ENCODE assay signal across 8 mouse cellular contexts in genomic region chr11:64968507-64968906, GRCm38 (mm10). TPM values are rescaled to one million over a fixed set of nuclear protein-coding genes. Genes with fewer than 3 reads are reported as not detected.
A peak's percentile ranks its signal among the peaks of the same experiment; 100 is the strongest.
DNase-seq lines count a peak whose midpoint lies in the region; ATAC-seq and TF ChIP-seq lines count a peak whose summit lies in the region.

No protein-coding gene starts in this region.

- H3K4me2 ChIP-seq in forebrain, embryonic 11.5 days (ENCODE audit: low read depth, low read length, severe bottlenecking) = no peak overlapping the region
- no peak overlapping the region for H3K4me2 ChIP-seq in heart, postnatal 0 days (ENCODE audit: low read depth, low read length)
- H3K4me2 ChIP-seq in liver, embryonic 12.5 days = no peak overlapping the region
- no peak overlapping the region for H3K4me2 ChIP-seq in neural tube, embryonic 12.5 days (replicated peaks)

- no peaks in the 10 kb centered on the region for H3K27me3 ChIP-seq in forebrain, embryonic 11.5 days (ENCODE audit: control insufficient read depth, insufficient read depth, low read length)
- 0 out of 2 replicates have a peak, but pooled peaks cover 3% of the 10 kb centered on the region for H3K27me3 ChIP-seq in heart, postnatal 0 days (ENCODE audit: control insufficient read depth, insufficient read depth, low read length)
- H3K27me3 ChIP-seq in liver, embryonic 12.5 days (replicated peaks) = peaks cover 37% of the 10 kb centered on the region
- no peaks in the 10 kb centered on the region for H3K27me3 ChIP-seq in neural tube, embryonic 12.5 days (replicated peaks)

- H3K27ac ChIP-seq in ES-E14 (ENCODE audit: insufficient read depth, low read depth, low read length, poor library complexity, severe bottlenecking) = no peak overlapping the region
- no peak overlapping the region for H3K27ac ChIP-seq in forebrain, embryonic 11.5 days (ENCODE audit: low read depth, low read length)
- H3K27ac ChIP-seq in heart, postnatal 0 days (ENCODE audit: low read depth) = no peak overlapping the region
- H3K27ac ChIP-seq in liver, embryonic 12.5 days = no peak overlapping the region
- H3K27ac ChIP-seq in neural tube, embryonic 12.5 days = no peak overlapping the region

- TF ChIP-seq EP300 in heart, postnatal 0 days (IDR thresholded peaks at IDR 0.05; ENCODE audit: low read depth) = no peak

- WGBS in forebrain, embryonic 11.5 days = 12% methylated on average over 3 of the region's 3 CpGs
- WGBS in heart, postnatal 0 days = 3% methylated on average over 3 of the region's 3 CpGs
- 8% methylated on average over 3 of the region's 3 CpGs for WGBS in liver, embryonic 12.5 days (ENCODE audit: insufficient replicate concordance)
- 8% methylated on average over 3 of the region's 3 CpGs for WGBS in neural tube, embryonic 12.5 days

- H3K4me3 ChIP-seq in ES-E14 (ENCODE audit: insufficient read depth in 1 of 2, low read depth in 1 of 2, low read length in 2 of 2, poor library complexity in 1 of 2, severe bottlenecking in 1 of 2) = no peak overlapping the region
- H3K4me3 ChIP-seq in forebrain, embryonic 11.5 days (ENCODE audit: low read depth, low read length) = no peak overlapping the region
- no peak overlapping the region for H3K4me3 ChIP-seq in heart, postnatal 0 days (ENCODE audit: low read depth, low read length)
- H3K4me3 ChIP-seq in liver, embryonic 12.5 days = no peak overlapping the region
- no peak overlapping the region for H3K4me3 ChIP-seq in neural tube, embryonic 12.5 days

- no peak overlapping the region for H3K9ac ChIP-seq in ES-E14 (ENCODE audit: insufficient read depth, low read depth, low read length, poor library complexity, severe bottlenecking)
- no peak overlapping the region for H3K9ac ChIP-seq in forebrain, embryonic 11.5 days (ENCODE audit: low read length)
- H3K9ac ChIP-seq in heart, postnatal 0 days (replicated peaks; ENCODE audit: low read depth, low read length) = no peak overlapping the region
- no peak overlapping the region for H3K9ac ChIP-seq in liver, embryonic 12.5 days
- no peak overlapping the region for H3K9ac ChIP-seq in neural tube, embryonic 12.5 days

- DNase-seq in ES-E14 (ENCODE audit: low read depth, low spot score) = peak; percentile 58
- DNase-seq in brain, embryonic 18.5 days (ENCODE audit: low read depth, low spot score) = peak; percentile 50
- peak; percentile 84 for DNase-seq in forebrain, embryonic 11.5 days (ENCODE audit: low spot score)
- peak; percentile 76 for DNase-seq in heart, postnatal 0 days (ENCODE audit: low spot score)
- DNase-seq in kidney, postnatal 25 days = peak; percentile 58 to 71
- DNase-seq in thymus, postnatal 36 days = peak; percentile 6 to 19

- no peaks in the 10 kb centered on the region for H3K4me1 ChIP-seq in ES-E14 (ENCODE audit: control insufficient read depth in 2 of 2, insufficient read depth in 2 of 2, low read length in 2 of 2, poor library complexity in 1 of 2)
- H3K4me1 ChIP-seq in forebrain, embryonic 11.5 days (replicated peaks; ENCODE audit: control insufficient read depth, insufficient read depth, low read length) = no peaks in the 10 kb centered on the region; the same call in 1 of the 2 replicates
- H3K4me1 ChIP-seq in heart, postnatal 0 days (ENCODE audit: control insufficient read depth, insufficient read depth) = no peaks in the 10 kb centered on the region
- H3K4me1 ChIP-seq in liver, embryonic 12.5 days = peaks cover 29% of the 10 kb centered on the region
- peaks cover 4% of the 10 kb centered on the region for H3K4me1 ChIP-seq in neural tube, embryonic 12.5 days

- in situ Hi-C loops in ES-E14 (cut with MboI; ENCODE audit: low sequenced_read_pairs in 2 of 2, unreplicated experiment in 2 of 2) = no loop called here

- H3K9me3 ChIP-seq in ES-E14 (ENCODE audit: control insufficient read depth, insufficient read depth, low read depth, low read length) = no peaks in the 10 kb centered on the region
- no peaks in the 10 kb centered on the region for H3K9me3 ChIP-seq in forebrain, embryonic 11.5 days (ENCODE audit: control insufficient read depth, low read length)
- no peaks in the 10 kb centered on the region for H3K9me3 ChIP-seq in heart, postnatal 0 days (replicated peaks; ENCODE audit: control insufficient read depth, low read length)
- no peaks in the 10 kb centered on the region for H3K9me3 ChIP-seq in liver, embryonic 12.5 days (replicated peaks)
- no peaks in the 10 kb centered on the region for H3K9me3 ChIP-seq in neural tube, embryonic 12.5 days

- peak; percentile 86 for ATAC-seq in forebrain, embryonic 11.5 days (replicated peaks; ENCODE audit: low FRiP score)
- peak; percentile 67; the same call in 1 of the 2 replicates for ATAC-seq in heart, postnatal 0 days (ENCODE audit: insufficient read depth, low read depth)
- peak; percentile 63 for ATAC-seq in liver, embryonic 12.5 days
- peak; percentile 93 for ATAC-seq in neural tube, embryonic 12.5 days (ENCODE audit: low FRiP score, low read depth)

- no peaks in the 10 kb centered on the region for H3K36me3 ChIP-seq in ES-E14 (ENCODE audit: control insufficient read depth, insufficient read depth, low read length, poor library complexity, severe bottlenecking)
- no peaks in the 10 kb centered on the region for H3K36me3 ChIP-seq in forebrain, embryonic 11.5 days (ENCODE audit: control insufficient read depth, insufficient read depth, low read length)
- no peaks in the 10 kb centered on the region for H3K36me3 ChIP-seq in heart, postnatal 0 days (replicated peaks; ENCODE audit: control insufficient read depth, insufficient read depth, low read length)
- H3K36me3 ChIP-seq in liver, embryonic 12.5 days = no peaks in the 10 kb centered on the region
- no peaks in the 10 kb centered on the region for H3K36me3 ChIP-seq in neural tube, embryonic 12.5 days

- TF ChIP-seq CTCF in heart, postnatal 0 days (IDR thresholded peaks at IDR 0.05; ENCODE audit: low read depth) = peak; percentile 93

TF ChIP-seq in ES-E14, 5 proteins besides CTCF, POLR2A, EP300 and RAD21:
- TF ChIP-seq ZNF384 (IDR thresholded peaks at IDR 0.05; ENCODE audit: low read depth, low read length) = no peak
- peak; percentile 80 for TF ChIP-seq ZC3H11A (IDR thresholded peaks at IDR 0.05; ENCODE audit: borderline replicate concordance, low read depth, low read length)

RNA-seq across cellular contexts. Expression of gene Elac2, which starts 10.3 kb away (rescaled TPM):
- 124 and 151 TPM in 2 replicates for total RNA-seq in ES-E14 (2012; rRNA removed)
- 38.7 and 43.5 TPM in 2 replicates for polyA plus RNA-seq in forebrain, embryonic 11.5 days (2014; fragmentation: Nextera tagmentation; extraction: Ambion mirVana)
- 33.6 and 36.0 TPM in 2 replicates for total RNA-seq in heart, postnatal 0 days (2014; rRNA removed; ENCODE audit: low replicate concordance)
- 14.0 and 15.1 TPM in 2 replicates for polyA plus RNA-seq in heart, postnatal 0 days (2015; fragmentation: Nextera tagmentation; extraction: Ambion mirVana)
- polyA plus RNA-seq in liver, embryonic 12.5 days (2016; fragmentation: Nextera tagmentation; extraction: Ambion mirVana) = 34.9 and 37.9 TPM in 2 replicates
- polyA plus RNA-seq in neural tube, embryonic 12.5 days (2016; fragmentation: Nextera tagmentation; extraction: Ambion mirVana) = 37.5 and 38.8 TPM in 2 replicates

Comparison
In these comparisons a context has a peak if more than half of its experiments do, and no peak if none do; other contexts are left out.
1. DNase-seq: peak in every context shown above with its lines; median percentile 84 in forebrain, embryonic 11.5 days; 76 in heart, postnatal 0 days; 64 in kidney, postnatal 25 days; 58 in ES-E14; 50 in brain, embryonic 18.5 days; 12 in thymus, postnatal 36 days.